Mouse (Mus musculus) neural tube, embryonic 13.5 days (tissue): Measurements from ENCODE around the gene Csk. TPM values are rescaled to one million over a fixed set of nuclear protein-coding genes. Genes with fewer than 3 reads are reported as not detected.

Source experiments
- ATAC-seq: fragments of 200-750 bp; cut with Nextera tagmentation; 2 replicates; pipeline ENCODE4 v1.8.0; 2017; ENCODE audit warnings: low read depth, mild to moderate bottlenecking, moderate TSS enrichment, moderate library complexity
- H3K27ac ChIP-seq: fragments of 300-500 bp; sonication (generic); replicated peaks from 2 replicates; pipeline ENCODE4 v1.5.1; 2015; ENCODE audit warnings: moderate library complexity, mild to moderate bottlenecking, inconsistent platforms
- H3K27me3 ChIP-seq: fragments of 300-500 bp; sonication (generic); 2 replicates; pipeline ENCODE4 v1.6.1; 2015; ENCODE audit warnings: mild to moderate bottlenecking, inconsistent platforms
- H3K36me3 ChIP-seq: fragments of 300-500 bp; sonication (generic); 2 replicates; pipeline ENCODE4 v1.6.1; 2015; ENCODE audit warnings: mild to moderate bottlenecking, inconsistent platforms
- H3K4me1 ChIP-seq: fragments of 300-500 bp; sonication (generic); replicated peaks from 2 replicates; pipeline ENCODE4 v1.6.1; 2015; ENCODE audit warnings: inconsistent platforms
- H3K4me2 ChIP-seq: fragments of 300-500 bp; sonication (generic); 2 replicates; pipeline ENCODE4 v1.6.1; 2015; ENCODE audit warnings: inconsistent platforms, mild to moderate bottlenecking, moderate library complexity
- H3K4me3 ChIP-seq: fragments of 300-500 bp; sonication (generic); 2 replicates; pipeline ENCODE4 v1.5.1; 2015; ENCODE audit warnings: mild to moderate bottlenecking, inconsistent platforms
- H3K9ac ChIP-seq: fragments of 300-500 bp; sonication (generic); 2 replicates; pipeline ENCODE4 v1.6.1; 2015; ENCODE audit warnings: moderate library complexity, mild to moderate bottlenecking, inconsistent platforms
- H3K9me3 ChIP-seq: fragments of 300-500 bp; sonication (generic); 2 replicates; pipeline ENCODE4 v1.6.1; 2016; ENCODE audit warnings: inconsistent platforms
- WGBS: fragments of 180-500 bp; shearing (Covaris S2); methylation state at CpG from one replicate; pipeline ENCODE4 v1.1.7; 2015; 5-methylcytosine and 5-hydroxymethylcytosine counted together
- polyA plus RNA-seq: library from polyadenylated mRNA; unstranded; fragments of >200 nt; fragmentation: Nextera tagmentation; extraction: Ambion mirVana; gene quantifications from 2 replicates; pipeline ENCODE4 v1.2.1, GENCODE M21; 2015

Csk gene
- polyA plus RNA-seq, 1 experiment from 2014 or later, result 43.7 TPM

- Histone ChIP-seq H3K9ac (peak overlapping the region; percentile 100), H3K4me3 (peak overlapping the region; percentile 98), H3K4me2 (peak overlapping the region; percentile 94), H3K9me3 (no peaks in the 10 kb centered on the region), H3K36me3 (peaks cover 10% of the 10 kb centered on the region), H3K27ac (no peak overlapping the region), H3K4me1 (peaks cover 63% of the 10 kb centered on the region), H3K27me3 (no peaks in the 10 kb centered on the region)
- WGBS, result 75% methylated on average over 9 of the region's 9 CpGs
- no peak for ATAC-seq
These were observed 10.1 kb downstream of the Csk start for GRCm38 (mm10) chr9:57643169-57643855.

DNA sequence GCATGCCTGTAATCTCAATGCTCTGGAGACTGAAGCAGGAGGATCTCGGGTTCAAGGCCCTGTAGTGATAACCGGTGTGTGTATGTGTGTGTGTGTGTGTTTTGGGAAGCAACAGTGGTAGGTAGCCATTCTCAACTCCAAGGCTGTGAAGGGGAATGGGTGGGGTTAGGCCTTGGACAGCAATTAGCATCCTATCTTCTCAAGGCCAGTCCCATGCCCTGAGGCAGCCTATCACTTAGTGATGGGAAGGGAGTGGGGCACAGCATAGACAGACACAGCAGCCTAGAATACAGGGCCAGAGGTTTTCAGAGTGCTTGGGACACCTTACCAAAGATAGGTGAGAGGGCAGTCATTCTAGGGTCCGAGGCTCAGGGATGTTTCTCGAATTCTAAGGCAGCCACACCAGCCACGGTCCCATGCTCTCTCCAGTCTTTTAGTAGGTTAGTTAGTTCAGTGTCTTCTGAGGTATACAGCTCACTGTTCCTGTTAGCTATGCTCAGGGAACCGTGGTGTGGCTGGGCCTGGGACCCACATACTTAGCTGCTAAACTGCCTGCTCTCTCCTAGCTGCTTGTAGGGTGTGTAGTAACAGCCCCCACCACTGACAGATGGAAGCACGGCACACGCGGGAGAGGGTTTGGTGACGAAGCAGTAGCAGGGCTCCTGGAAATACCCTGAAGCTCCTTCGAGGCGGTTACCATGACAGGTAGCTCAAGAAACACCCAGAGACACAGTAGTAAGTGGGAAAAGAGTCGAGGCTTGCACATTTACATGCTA, 11.5 kb downstream of the Csk start:
- ATAC-seq, result no peak
- no peak overlapping the region for H3K4me3 ChIP-seq
- no peaks in the 10 kb centered on the region for H3K9me3 ChIP-seq
- H3K4me1 ChIP-seq, result peaks cover 76% of the 10 kb centered on the region
- no peak overlapping the region for H3K9ac ChIP-seq
- no peak overlapping the region for H3K27ac ChIP-seq
- 86% methylated on average over 13 of the region's 13 CpGs for WGBS
- no peaks in the 10 kb centered on the region for H3K27me3 ChIP-seq
- H3K4me2 ChIP-seq, result 0 out of 2 replicates have a peak overlapping the region, but pooled peaks have one; percentile 42
- peaks cover 10% of the 10 kb centered on the region for H3K36me3 ChIP-seq

DNA sequence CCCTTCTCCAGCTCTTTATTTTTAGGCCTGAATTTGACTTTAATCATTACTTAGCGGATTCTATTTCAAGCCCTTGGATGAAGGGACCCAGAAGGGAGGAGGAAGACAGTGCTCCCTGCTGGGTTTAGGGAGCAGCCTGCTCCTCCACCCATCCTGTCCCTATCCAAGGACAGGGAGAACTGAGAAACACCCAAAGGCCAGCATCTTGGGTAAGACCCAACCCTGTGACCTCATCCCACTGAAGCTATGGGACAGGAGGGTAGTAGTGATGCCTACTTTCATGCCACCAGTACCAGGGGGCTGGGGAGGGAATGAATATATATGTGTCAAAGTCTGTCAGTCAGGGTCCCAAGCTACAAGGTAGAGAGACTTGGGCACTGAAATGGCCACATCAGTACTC, 12.4 kb downstream of the Csk start:
- H3K27ac ChIP-seq, result peak overlapping the region; percentile 33; the same call in 1 of the 2 replicates
- peak overlapping the region; percentile 62; the same call in 1 of the 2 replicates for H3K9ac ChIP-seq
- peaks cover 78% of the 10 kb centered on the region for H3K4me1 ChIP-seq
- H3K9me3 ChIP-seq, result no peaks in the 10 kb centered on the region
- ATAC-seq, result no peak
- no peak overlapping the region for H3K4me3 ChIP-seq
- peaks cover 10% of the 10 kb centered on the region for H3K36me3 ChIP-seq
- H3K4me2 ChIP-seq, result peak overlapping the region; percentile 42
- 65% methylated on average over 1 of the region's 1 CpGs for WGBS
- H3K27me3 ChIP-seq, result no peaks in the 10 kb centered on the region

DNA sequence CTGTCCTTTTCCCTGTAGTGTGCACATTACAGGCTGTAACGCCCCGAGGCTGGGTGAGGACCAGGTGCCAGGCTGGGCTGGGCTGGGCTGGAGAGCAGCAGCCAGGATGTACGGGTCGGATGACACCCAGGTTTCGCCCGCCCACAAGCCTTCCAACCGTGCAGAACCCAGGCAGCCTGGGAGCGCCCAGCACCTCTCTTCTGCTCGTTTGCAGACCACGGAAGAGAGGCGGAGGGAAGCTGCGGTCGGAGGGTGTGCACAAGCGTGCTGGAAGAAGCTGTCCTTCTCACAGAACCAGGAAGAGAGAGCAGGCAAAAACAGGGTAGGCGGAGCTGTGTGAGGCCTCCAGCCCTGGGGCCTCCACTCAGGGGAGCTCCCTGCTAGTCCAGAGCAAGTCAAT, 13.0 kb downstream of the Csk start:
- Histone ChIP-seq H3K36me3 (peaks cover 10% of the 10 kb centered on the region), H3K4me2 (peak overlapping the region; percentile 42), H3K9ac (peak overlapping the region; percentile 62), H3K9me3 (no peaks in the 10 kb centered on the region), H3K27ac (peak overlapping the region; percentile 57), H3K4me1 (peaks cover 78% of the 10 kb centered on the region), H3K4me3 (no peak overlapping the region), H3K27me3 (no peaks in the 10 kb centered on the region)
- no peak for ATAC-seq
- WGBS, result 32% methylated on average over 15 of the region's 15 CpGs

GRCm38 (mm10) chr9:57639661-57640328, 13.6 kb downstream of the Csk start:
- H3K27ac ChIP-seq, result peak overlapping the region; percentile 57; the same call in 1 of the 2 replicates
- H3K4me2 ChIP-seq, result peak overlapping the region; percentile 42
- no peak overlapping the region for H3K4me3 ChIP-seq
- H3K36me3 ChIP-seq, result peaks cover 10% of the 10 kb centered on the region
- WGBS, result 72% methylated on average over 5 of the region's 5 CpGs
- no peaks in the 10 kb centered on the region for H3K9me3 ChIP-seq
- H3K4me1 ChIP-seq, result peaks cover 78% of the 10 kb centered on the region
- H3K9ac ChIP-seq, result peak overlapping the region; percentile 62
- ATAC-seq, result no peak
- H3K27me3 ChIP-seq, result no peaks in the 10 kb centered on the region

GRCm38 (mm10) chr9:57638651-57639459, 14.6 kb downstream of the Csk start:
- H3K4me2 ChIP-seq, result peak overlapping the region; percentile 42
- peak overlapping the region; percentile 62 for H3K9ac ChIP-seq
- 0 out of 2 replicates have a peak, but pooled peaks have one; percentile 5 for ATAC-seq
- peaks cover 10% of the 10 kb centered on the region for H3K36me3 ChIP-seq
- H3K27me3 ChIP-seq, result no peaks in the 10 kb centered on the region
- 40% methylated on average over 8 of the region's 8 CpGs for WGBS
- H3K27ac ChIP-seq, result peak overlapping the region; percentile 30
- H3K4me3 ChIP-seq, result no peak overlapping the region
- H3K9me3 ChIP-seq, result no peaks in the 10 kb centered on the region
- H3K4me1 ChIP-seq, result peaks cover 79% of the 10 kb centered on the region

GRCm38 (mm10) chr9:57637741-57638322, 15.6 kb downstream of the Csk start:
- Histone ChIP-seq H3K27ac (peak overlapping the region; percentile 30), H3K4me3 (no peak overlapping the region), H3K9ac (peak overlapping the region; percentile 62), H3K9me3 (no peaks in the 10 kb centered on the region), H3K4me2 (peak overlapping the region; percentile 42), H3K36me3 (peaks cover 10% of the 10 kb centered on the region), H3K4me1 (peaks cover 73% of the 10 kb centered on the region), H3K27me3 (no peaks in the 10 kb centered on the region)
- 59% methylated on average over 6 of the region's 6 CpGs for WGBS
- ATAC-seq, result 0 out of 2 replicates have a peak, but pooled peaks have one; percentile 33

- H3K4me3 ChIP-seq, result no peak overlapping the region
- H3K27ac ChIP-seq, result peak overlapping the region; percentile 30
- no peak for ATAC-seq
- peaks cover 68% of the 10 kb centered on the region for H3K4me1 ChIP-seq
- no peaks in the 10 kb centered on the region for H3K9me3 ChIP-seq
- WGBS, result 61% methylated on average over 3 of the region's 3 CpGs
- H3K27me3 ChIP-seq, result no peaks in the 10 kb centered on the region
- peak overlapping the region; percentile 42; the same call in 1 of the 2 replicates for H3K4me2 ChIP-seq
- H3K9ac ChIP-seq, result 0 out of 2 replicates have a peak overlapping the region, but pooled peaks have one; percentile 62
- peaks cover 12% of the 10 kb centered on the region for H3K36me3 ChIP-seq
These were observed 16.2 kb downstream of the Csk start for GRCm38 (mm10) chr9:57637272-57637671.

- peaks cover 38% of the 10 kb centered on the region for H3K36me3 ChIP-seq
- no peak overlapping the region for H3K9ac ChIP-seq
- no peak overlapping the region for H3K27ac ChIP-seq
- no peak overlapping the region for H3K4me3 ChIP-seq
- WGBS, result 52% methylated on average over 4 of the region's 4 CpGs
- no peak for ATAC-seq
- no peaks in the 10 kb centered on the region for H3K27me3 ChIP-seq
- no peak overlapping the region for H3K4me2 ChIP-seq
- H3K9me3 ChIP-seq, result no peaks in the 10 kb centered on the region
- H3K4me1 ChIP-seq, result peaks cover 31% of the 10 kb centered on the region
These were observed 19.9 kb downstream of the Csk start for GRCm38 (mm10) chr9:57633481-57634024.

GRCm38 (mm10) chr9:57629118-57629874, 24.1 kb downstream of the Csk start:
- Histone ChIP-seq H3K27ac (peak overlapping the region; percentile 35; the same call in 1 of the 2 replicates), H3K4me1 (peaks cover 10% of the 10 kb centered on the region), H3K9ac (no peak overlapping the region), H3K27me3 (no peaks in the 10 kb centered on the region), H3K9me3 (no peaks in the 10 kb centered on the region), H3K4me3 (no peak overlapping the region), H3K4me2 (no peak overlapping the region), H3K36me3 (peaks cover 80% of the 10 kb centered on the region)
- 72% methylated on average over 14 of the region's 14 CpGs for WGBS
- ATAC-seq, result peak; percentile 48
